Mouse (Mus musculus): ENCODE data around the gene Fkbp9.
"Not testable (repeated sequence)": the region's sequence is repeated elsewhere in the genome, so short reads cannot be mapped to it uniquely, and the experiment has no call there.

The Fkbp9 gene

DNA sequence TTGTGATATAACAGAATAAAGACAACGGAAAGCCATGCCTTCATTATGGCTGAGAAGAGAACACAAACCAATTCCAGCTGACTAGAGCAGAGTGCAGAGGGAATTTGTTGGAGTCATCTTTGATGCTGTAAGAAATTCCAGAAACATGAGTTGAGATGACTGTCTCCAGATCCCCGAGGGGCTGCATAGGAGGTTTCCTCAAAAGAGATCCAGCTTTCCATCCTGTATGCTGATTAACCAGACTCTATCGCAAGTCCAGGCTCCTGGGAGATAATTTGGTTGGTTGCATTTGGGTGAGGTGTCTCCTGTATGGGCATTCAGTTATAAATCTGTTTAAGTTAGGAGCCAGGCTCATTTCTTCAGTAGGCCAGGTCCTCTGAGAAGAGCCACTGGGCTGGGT, 5.8 kb downstream of the Fkbp9 start:
- DNase-seq (ENCODE audit: low read depth, low spot score), result no peak

DNA sequence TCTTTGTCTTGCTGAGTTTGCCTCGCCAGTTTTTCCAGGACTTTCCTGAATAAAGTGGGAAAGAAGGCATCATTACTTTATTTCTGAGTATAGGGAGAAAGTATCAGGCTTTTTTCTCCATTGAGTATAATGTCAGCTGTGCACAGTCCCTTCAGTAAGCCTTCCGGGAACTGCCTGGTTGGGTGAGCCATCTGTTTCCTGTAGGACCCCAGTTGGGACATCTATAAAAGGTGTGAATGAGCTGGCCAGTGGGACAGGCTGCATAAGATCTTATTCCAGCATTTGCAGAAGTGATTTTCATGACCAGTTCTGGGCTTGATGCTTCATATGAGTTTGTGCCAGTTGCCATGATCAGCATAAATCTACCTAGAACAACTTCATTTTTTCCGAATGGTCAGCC, 11.4 kb downstream of the Fkbp9 start:
- DNase-seq (ENCODE audit: low read depth, low spot score), result no peak

DNA sequence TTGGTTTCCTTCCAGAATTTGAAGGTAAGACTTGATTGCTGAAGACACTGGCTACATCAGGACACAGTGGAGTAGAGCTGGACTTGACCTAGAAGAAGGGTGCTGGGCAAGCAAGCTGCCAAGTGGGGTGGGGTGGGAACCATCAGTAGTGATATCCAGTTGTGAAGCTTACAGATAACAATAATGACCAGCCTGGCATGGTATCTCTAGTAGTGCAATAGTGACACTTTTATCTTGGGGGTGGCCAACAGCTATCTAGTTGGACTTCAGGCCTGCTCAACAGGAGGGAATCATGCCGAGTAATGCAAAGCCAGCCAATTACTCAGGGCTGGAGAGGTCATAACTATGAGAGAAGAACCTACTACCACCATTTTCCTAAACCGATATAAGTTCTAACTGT, 12.5 kb downstream of the Fkbp9 start:
- DNase-seq (ENCODE audit: low read depth, low spot score), result no peak

DNA sequence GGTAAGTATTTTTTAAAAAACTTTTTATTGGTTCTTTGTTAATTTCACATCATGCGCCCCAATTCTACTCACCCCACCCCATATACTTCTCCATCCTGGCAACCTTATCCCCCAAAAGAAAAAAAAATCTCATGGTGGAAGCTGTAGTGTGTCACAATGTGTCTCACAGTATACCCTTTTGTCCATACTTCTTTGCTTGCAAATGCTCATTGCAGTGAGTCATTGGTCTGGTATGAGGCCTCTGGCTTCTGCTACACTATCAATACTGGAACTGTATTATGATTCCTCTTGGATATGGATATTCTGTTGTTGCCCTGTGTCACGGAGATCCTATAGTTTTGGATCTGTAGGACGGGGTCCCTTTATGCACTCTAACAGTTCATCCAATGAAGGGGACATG, 17.1 kb downstream of the Fkbp9 start:
- no peak for DNase-seq (ENCODE audit: low read depth, low spot score)

DNA sequence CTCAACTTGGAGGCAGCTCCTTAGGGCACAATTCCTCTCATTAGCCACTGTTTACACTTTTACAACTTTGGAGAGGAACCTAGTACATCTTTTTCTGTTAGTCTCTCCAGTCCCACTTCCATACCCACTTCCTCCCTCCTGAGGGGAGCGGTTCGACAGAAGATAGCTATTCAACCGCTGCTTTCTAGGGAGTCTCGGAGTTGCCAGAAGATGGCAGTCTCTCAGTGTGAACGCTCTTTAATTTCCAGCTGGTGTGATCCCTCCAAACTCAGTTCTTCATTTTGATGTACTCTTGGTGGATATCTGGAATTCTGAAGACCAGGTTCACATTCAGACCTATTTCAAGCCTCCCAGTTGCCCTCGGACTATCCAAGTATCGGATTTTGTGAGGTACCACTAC, 18.5 kb downstream of the Fkbp9 start:
- no peak for DNase-seq (ENCODE audit: low read depth, low spot score)

DNA sequence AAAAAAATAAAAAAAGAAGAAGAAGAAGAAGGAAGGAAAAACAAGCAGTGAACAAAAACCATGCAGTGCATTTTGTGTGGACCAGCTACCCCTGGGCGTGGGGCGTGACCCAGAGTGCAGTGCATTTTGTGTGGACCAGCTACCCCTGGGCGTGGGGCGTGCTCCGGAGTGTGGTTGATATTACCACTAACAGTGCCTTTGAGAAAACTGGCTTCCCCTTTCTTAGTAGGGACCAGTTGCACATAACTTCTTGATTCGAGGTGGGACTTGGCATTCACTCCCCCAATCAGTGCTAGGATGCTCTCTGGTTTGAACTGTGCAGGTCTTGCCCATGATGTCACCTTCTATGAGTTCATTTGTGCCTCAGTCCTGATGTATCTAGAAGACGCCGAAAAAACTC, 22.9 kb downstream of the Fkbp9 start:
- no peak for DNase-seq (ENCODE audit: low read depth, low spot score)

DNA sequence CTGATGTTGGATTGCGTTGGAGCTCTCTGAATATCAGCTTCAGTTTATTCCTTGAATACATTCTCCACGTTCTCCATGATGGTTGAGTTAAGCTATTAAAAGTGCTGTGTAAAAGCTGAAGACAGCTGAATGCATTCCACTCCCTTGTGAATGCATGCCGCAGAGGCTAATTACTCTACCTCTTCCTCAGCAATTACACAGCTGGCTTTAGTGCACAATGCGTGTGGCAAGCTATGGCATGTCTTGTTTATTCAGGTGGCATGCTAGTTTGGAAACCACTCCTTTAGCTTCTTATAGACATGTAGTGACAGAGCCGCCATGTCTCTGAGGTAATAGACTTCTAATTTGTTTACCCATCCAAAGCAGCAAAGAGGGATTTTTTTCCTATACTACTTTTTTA, 24.9 kb downstream of the Fkbp9 start:
- no peak for DNase-seq (ENCODE audit: low read depth, low spot score)

DNA sequence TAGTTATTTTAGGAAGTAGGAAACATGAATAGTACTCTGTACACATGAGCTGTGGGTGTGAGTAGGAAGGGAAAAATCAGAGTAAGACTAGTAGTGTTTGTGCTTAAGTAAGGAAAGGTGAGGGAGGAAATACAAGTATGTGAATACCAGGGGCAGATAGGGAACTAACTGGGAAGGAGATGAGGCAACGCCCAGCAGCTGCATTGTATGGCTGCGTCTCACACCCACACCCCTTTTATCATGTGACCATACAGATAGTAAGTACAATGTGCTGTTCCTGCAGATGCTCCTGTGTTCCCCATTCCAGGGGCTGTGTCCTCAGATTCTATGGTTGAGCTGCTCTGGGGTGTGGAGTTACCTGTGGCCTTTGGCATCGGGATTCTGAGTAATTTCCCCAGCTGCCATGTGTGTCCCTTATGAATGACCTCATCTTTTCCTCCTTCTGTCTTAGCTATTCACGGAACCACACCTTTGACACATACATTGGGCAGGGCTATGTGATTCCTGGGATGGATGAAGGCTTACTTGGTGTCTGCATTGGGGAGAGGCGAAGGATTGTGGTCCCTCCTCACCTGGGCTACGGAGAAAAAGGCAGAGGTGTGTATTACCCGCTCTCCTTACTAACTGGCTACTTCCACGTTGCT, 28.5 kb downstream of the Fkbp9 start:
- DNase-seq (ENCODE audit: low read depth, low spot score), result no peak

DNA sequence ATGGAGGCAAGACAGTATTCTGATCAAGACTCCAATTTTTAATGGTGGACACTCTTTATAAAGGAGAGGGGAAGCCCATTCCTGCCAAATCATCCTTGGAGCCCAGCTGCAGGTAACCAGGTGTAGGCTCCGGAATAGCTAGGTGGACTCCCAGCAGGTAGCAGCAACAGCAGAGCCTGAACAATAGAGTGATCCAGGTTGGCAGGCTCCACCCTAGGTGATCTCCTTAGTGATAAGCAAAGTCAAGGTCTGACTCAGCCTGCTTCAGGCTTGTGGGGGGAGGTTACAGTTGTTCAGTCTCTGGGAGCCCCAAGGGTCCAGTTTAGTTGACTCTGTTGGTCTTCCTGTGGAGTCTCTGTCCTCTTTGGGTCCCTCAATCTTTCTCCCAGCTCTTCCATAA, 35.0 kb downstream of the Fkbp9 start:
- not testable (repeated sequence) for DNase-seq (ENCODE audit: low read depth, low spot score)

DNA sequence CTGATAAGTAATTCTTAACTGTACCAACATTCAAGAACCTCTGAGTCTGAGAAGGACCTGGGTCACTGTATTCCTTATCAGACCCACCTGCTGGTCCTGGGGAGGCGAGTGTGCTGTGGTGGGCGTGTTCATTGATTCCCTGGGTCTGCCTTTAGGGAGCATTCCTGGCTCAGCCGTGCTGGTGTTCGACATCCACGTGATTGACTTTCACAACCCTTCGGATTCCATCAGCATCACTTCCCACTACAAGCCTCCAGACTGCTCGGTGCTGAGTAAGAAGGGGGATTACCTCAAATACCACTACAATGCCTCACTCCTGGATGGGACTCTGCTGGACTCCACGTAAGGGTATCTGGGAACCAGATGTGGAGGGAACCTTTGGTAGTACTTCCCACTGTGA, 36.7 kb downstream of the Fkbp9 start:
- DNase-seq (ENCODE audit: low read depth, low spot score), result no peak

DNA sequence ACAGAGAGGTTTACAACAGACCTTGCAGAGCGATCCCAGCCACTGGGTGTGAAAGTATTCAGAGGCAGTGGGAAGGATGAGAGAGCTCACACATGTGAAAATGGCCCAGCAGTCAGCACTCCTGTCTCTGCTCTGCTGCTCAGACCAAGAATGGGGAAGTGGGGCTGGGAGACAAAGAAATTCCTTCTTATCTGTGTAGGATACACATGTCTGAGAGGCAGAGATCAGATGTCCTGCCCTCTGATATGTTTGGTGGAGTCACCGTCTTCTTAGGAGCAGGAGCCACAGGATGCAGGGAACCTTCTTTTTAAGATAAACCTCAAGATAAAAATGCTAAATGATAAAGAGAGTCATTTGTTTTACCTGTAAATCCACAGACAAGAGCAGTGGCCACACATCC, 38.2 kb downstream of the Fkbp9 start:
- DNase-seq (ENCODE audit: low read depth, low spot score), result no peak

DNA sequence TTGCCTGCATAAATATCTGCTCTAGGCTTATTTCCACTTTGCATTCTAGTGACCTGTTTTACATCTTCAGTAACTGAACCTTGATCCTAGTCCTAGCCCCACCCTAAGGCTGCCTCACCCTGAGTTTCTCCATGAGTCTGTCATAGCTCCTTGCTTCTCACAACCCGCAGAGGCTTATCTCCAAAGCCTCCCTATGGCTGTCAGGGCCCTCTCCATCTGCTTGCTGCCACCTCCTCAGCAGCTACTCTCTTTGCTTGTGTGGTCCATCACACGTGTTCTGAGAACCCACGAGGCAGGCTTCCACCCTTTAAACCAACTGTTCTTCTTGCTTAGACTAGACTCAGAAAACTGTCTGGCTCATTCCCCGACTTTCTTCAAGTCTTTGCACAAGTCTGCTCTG, 45.0 kb downstream of the Fkbp9 start:
- no peak for DNase-seq (ENCODE audit: low read depth, low spot score)

DNA sequence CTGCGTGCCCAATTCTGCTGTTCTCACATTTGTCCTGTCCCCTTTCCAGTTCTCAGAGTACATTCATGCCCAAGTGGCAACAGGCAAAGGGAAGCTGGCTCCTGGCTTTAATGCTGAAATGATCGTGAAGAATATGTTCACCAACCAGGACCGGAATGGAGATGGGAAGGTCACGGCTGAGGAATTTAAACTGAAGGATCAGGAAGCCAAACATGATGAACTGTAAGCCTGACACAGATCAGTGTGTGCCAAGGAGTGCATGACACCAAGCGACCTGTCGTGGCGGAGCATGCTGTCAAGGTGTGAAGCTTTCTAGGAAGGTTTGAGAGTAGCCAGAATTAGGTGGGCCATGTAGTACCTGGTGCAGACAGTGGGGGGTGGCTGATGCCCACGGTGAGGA, 46.1 kb downstream of the Fkbp9 start:
- no peak for DNase-seq (ENCODE audit: low read depth, low spot score)

DNA sequence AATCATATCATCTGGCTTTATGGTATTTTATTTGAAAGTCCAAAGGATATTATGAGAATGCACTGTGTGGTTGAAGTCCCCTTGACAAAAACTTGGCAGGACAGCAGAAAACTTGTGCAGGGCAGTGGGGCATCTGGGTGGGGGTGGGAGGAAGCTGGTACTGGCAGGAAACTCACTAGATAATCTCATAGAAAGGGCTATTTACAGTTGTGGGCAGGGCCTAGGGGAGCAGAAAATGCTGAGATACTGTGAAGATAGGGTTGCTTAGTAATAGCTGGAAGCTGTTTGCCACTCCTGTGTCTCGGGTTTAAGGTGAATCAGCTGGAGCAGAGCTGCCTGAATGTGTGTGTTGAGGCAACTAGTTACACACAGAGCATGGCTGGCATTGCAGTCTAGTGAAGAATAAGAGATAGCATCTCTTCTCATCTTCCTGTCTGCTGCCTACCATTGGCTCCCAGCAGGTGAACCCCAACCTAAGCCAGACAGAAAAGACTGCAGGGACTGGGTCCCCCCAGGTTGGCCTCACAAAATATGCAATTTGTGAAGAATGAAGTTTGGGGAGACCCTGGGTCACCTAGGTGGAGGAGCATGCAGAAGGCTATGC, 47.6 kb downstream of the Fkbp9 start:
- no peak for DNase-seq (ENCODE audit: low read depth, low spot score)

DNA sequence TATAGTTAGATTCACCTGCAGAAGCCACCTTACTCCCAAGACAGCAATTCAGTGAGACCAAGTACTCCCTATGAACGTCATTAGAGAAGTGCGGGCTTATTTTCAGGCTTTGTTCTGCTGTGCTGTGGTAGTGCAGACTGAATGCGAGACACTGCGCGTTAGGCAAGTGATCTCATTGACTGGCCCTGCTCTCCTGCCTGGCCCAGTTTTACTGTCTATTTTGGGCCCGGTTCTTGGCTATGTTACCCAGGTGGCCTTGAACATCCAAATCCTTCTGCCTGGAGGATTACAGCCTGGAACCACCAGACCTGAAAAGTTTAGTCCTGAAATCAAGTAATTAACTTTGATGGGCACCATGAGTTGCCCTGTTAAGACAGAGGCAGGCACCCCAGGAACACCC, 56.7 kb downstream of the Fkbp9 start:
- DNase-seq (ENCODE audit: low read depth, low spot score), result no peak

DNA sequence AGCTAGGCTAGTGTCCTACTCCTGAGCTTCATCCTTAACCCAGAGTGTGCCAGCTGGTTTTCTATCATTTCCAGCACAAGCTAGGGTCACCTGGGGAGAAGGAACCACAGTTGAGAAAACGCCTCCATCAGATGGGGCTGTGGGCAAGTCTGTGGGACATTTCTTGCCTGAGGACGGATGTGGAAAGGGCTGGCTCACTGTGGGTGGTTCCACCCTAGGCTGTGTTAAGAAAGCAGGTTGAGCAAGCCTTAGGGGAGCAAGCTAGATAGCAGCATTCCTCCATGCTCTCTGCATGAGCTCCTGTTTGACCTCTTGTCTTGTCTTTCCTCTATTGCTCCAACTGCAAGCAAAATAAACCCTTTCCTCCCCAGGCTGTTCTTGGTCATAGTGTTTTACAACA, 58.9 kb downstream of the Fkbp9 start:
- DNase-seq (ENCODE audit: low read depth, low spot score), result no peak

DNA sequence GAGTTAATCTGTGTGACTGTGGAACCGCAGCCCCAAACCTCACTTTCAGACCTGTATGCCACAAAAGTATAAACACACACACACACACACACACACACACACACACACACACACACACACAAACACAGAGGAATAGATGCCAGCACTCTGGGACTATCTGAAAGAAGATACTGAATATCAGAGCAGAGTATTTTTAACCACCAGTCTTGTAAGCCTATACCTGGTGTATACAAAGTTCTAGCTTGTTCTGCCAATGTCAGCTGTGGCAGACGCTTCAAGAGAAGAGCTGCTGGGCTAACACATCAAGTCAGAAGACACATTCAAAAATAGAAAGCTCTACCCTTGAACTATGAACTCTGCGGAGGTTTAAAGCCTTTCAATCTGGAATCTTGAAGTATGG, 67.7 kb downstream of the Fkbp9 start:
- DNase-seq (ENCODE audit: low read depth, low spot score), result no peak

DNA sequence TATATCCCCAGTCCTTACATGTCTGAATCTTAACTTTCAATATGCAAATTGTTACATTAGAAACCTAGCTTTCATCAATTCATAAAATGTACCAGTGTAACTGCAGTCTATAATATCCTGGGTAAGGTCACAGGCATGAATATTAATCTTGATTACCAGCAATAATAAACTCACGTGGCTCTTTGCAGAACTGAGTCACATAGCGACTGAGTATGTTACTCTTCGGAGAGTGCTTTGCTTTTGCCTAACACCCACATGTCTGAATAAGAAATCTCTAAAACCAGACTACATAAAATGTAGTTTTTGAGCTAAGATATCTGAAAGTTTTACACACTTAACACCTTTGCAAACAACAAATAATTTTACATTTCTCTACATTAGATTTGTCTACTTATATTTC, 69.5 kb downstream of the Fkbp9 start:
- no peak for DNase-seq (ENCODE audit: low read depth, low spot score)

DNA sequence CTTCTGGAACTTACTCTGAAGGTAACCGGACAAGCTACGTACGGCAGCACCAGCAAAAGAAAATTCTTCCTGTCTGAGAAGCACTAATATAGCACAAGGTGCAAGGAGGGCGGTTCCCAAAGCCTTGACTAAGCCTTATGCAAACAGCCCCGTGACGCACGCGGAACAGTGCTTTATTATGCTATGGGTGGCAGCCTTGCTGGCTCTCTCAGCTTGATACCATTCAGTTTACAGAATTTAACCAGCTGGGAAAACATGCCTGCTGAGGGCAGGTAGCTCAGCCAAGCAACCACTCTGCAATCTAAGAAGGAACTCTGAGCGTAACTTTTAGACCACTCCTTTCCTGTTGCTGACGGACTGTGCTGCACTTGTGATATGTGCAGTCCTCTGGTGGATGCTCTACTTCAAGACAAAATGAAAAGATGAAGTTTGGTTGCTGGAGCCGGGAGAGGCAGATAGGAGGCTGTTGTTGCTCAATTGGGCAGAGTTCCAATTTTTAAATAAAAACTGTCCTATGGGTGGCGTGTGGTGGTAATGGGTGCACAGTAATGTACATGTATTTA, 70.0 kb downstream of the Fkbp9 start:
- no peak for DNase-seq (ENCODE audit: low read depth, low spot score)

DNA sequence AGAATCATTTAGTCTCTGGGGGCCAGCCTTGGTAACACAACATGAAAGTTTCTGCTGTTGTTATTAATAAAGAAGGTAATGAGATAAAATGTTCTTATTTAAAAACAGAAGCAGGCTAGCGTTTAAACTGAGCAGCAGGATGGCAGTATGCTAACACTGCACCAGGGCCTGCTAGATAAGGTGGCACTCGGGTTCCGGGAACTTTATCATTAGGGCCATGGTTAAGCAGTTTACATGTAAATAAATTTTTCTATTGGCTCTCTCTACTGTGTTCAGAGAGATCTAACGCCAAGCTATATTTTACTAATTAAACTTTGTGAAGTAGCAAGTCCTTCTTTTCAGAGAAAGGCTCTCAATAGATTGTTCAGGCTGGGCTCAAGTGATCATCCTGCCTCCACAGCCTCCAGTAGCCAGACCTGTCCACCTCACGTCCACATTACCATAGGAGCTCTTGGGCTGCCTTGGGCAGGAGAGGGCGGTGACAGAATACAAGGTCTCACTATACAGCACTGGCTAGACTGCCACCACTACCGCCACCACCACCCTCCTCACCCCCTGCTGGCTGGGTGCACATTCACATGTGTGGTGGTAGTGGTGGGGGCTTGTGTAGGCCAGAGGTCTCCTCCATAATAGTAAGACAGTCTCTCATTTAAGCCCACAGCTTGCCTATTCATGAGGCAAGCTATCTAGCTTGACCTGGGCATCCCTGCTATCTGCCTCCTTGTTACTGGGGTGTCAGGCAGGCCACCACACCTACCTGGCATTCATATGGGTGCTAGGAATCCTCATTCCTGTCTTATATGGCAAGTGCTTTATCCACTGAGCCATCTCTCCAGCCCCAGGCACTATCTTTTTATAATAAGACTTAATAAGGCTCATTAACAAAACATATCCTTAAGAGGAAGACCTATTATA, 71.0 kb downstream of the Fkbp9 start:
- no peak for DNase-seq (ENCODE audit: low read depth, low spot score)

DNA sequence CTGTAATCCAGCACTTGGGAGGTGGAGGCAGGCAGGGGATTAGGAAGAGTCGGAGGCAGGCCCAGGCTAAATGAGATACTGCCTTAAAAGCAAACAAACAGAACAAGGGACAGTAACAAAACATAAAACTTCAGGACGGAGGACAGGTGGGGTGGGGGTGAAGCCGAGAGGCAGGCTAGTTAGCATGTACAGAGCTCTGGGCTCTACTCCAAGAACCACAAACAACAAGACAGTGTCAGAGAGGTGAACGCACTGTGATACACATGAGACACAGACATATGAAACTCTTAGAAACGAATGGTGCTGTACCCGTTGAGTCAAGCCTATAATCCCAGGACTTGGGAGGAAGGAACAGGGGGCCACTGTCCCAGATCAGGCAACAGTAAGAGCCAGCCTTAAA, 72.0 kb downstream of the Fkbp9 start:
- DNase-seq (ENCODE audit: low read depth, low spot score), result no peak

DNA sequence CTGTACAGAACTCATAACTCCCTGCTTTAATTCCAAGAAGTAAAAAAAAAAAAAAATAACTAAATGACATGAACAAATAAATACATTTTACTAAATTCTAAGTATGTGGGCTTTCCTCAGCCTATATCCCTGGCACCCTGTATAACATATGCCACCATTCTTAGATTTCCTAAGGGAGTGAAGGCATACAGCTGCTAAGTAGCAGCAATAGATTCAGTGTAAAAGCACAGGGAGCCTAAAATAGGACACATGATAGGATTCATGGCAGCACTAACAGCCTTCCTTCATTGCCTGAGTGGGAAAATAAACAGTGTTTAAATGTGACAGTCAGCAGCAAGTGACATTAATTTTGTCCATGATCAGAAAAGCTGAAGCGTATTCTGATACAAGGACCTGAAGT, 72.5 kb downstream of the Fkbp9 start:
- no peak for DNase-seq (ENCODE audit: low read depth, low spot score)

DNA sequence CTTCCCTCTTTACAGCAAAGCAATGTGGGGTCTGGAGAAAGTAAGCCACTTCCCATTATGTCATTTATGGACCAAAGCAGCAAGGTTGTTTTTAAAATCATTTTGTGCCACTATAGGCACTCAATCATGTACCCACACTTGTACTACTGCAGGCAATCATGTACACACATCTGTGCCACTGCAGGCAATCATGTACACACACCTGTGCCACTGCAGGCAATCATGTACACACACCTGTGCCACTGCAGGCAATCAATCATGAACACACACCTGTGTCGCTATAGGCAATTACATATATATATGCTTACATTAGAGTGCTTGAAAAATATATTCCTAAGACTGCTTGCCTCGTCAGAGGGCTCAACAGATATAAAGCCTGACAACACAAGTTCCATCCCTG, 73.1 kb downstream of the Fkbp9 start:
- no peak for DNase-seq (ENCODE audit: low read depth, low spot score)
